Mouse (Mus musculus) R1 (cell line): ENCODE measurements around the gene Arhgef5.

ENCODE experiments used
- DNase-seq: peaks from one replicate; pipeline ENCODE4 v3.0.0-alpha.2; 2018; ENCODE audit warnings: low read depth, low spot score

Arhgef5 gene

GRCm38 (mm10) chr6:43333479-43333878, 68.1 kb downstream of the Arhgef5 start:
- no peak for DNase-seq

GRCm38 (mm10) chr6:43335619-43336234, 70.3 kb downstream of the Arhgef5 start:
- DNase-seq = no peak

GRCm38 (mm10) chr6:43337491-43337961, 72.1 kb downstream of the Arhgef5 start:
- no peak for DNase-seq

- no peak for DNase-seq
Observed at GRCm38 (mm10) chr6:43338804-43339203, 73.4 kb downstream of the Arhgef5 start.
